Mouse (Mus musculus): ENCODE results near the gene Mrpl38. TPM values are rescaled to one million over a fixed set of nuclear protein-coding genes. Genes with fewer than 3 reads are reported as not detected.

Gene Mrpl38
- total RNA-seq, 2 experiments from 2014 or later = 49.6 to 89.1 TPM

Other genes starting within 250 kb of the Mrpl38 start
- 40.3 and 83.8 TPM in 2 replicates for gene Smim5, start 238.9 kb downstream of the Mrpl38 start, total RNA-seq (2014; fragmentation: Nextera tagmentation)
- gene Smim5, start 238.9 kb downstream of the Mrpl38 start, total RNA-seq (2017) = 24.6 and 29.4 TPM in 2 replicates
- 2.0 and 5.2 TPM in 2 replicates for gene Smim6, start 226.9 kb downstream of the Mrpl38 start, total RNA-seq (2014; fragmentation: Nextera tagmentation)
- not detected in 2 replicates for gene Smim6, start 226.9 kb downstream of the Mrpl38 start, total RNA-seq (2017)
- gene Sap30bp, start 205.6 kb downstream of the Mrpl38 start, total RNA-seq (2014; fragmentation: Nextera tagmentation) = 20.8 and 33.2 TPM in 2 replicates
- 251 and 314 TPM in 2 replicates for gene Sap30bp, start 205.6 kb downstream of the Mrpl38 start, total RNA-seq (2017)
- 19.7 and 22.7 TPM in 2 replicates for gene Recql5, start 205.4 kb downstream of the Mrpl38 start, total RNA-seq (2014; fragmentation: Nextera tagmentation)
- 17.0 and 21.0 TPM in 2 replicates for gene Recql5, start 205.4 kb downstream of the Mrpl38 start, total RNA-seq (2017)
- gene Itgb4, start 164.2 kb downstream of the Mrpl38 start, total RNA-seq (2014; fragmentation: Nextera tagmentation) = 0.07 and 0.37 TPM in 2 replicates
- gene Itgb4, start 164.2 kb downstream of the Mrpl38 start, total RNA-seq (2017) = 0.65 TPM in 1 of 2 replicates, not detected in the other
- gene Galk1, start 126.1 kb downstream of the Mrpl38 start, total RNA-seq (2014; fragmentation: Nextera tagmentation) = 31.7 and 35.1 TPM in 2 replicates
- gene Galk1, start 126.1 kb downstream of the Mrpl38 start, total RNA-seq (2017) = 29.7 and 39.5 TPM in 2 replicates
- gene H3f3b, start 110.9 kb downstream of the Mrpl38 start, total RNA-seq (2014; fragmentation: Nextera tagmentation) = 594 and 607 TPM in 2 replicates
- 709 and 905 TPM in 2 replicates for gene H3f3b, start 110.9 kb downstream of the Mrpl38 start, total RNA-seq (2017)
- gene Unk, start 108.5 kb downstream of the Mrpl38 start, total RNA-seq (2014; fragmentation: Nextera tagmentation) = 27.0 and 53.0 TPM in 2 replicates
- 11.0 and 12.0 TPM in 2 replicates for gene Unk, start 108.5 kb downstream of the Mrpl38 start, total RNA-seq (2017)
- gene Unc13d, start 60.9 kb downstream of the Mrpl38 start, total RNA-seq (2014; fragmentation: Nextera tagmentation) = 47.1 and 58.7 TPM in 2 replicates
- gene Unc13d, start 60.9 kb downstream of the Mrpl38 start, total RNA-seq (2017) = 24.8 and 36.3 TPM in 2 replicates
- 57.6 and 94.8 TPM in 2 replicates for gene Wbp2, start 51.9 kb downstream of the Mrpl38 start, total RNA-seq (2014; fragmentation: Nextera tagmentation)
- 21.2 and 23.9 TPM in 2 replicates for gene Wbp2, start 51.9 kb downstream of the Mrpl38 start, total RNA-seq (2017)
- gene Trim47, start 11.7 kb downstream of the Mrpl38 start, total RNA-seq (2014; fragmentation: Nextera tagmentation) = 8.7 and 12.2 TPM in 2 replicates
- gene Trim47, start 11.7 kb downstream of the Mrpl38 start, total RNA-seq (2017) = 2.3 and 6.5 TPM in 2 replicates
- gene Trim65, start 7.7 kb downstream of the Mrpl38 start, total RNA-seq (2014; fragmentation: Nextera tagmentation) = 17.4 and 20.5 TPM in 2 replicates
- 8.2 and 8.3 TPM in 2 replicates for gene Trim65, start 7.7 kb downstream of the Mrpl38 start, total RNA-seq (2017)
- gene Fbf1, start 29.3 kb upstream of the Mrpl38 start, total RNA-seq (2014; fragmentation: Nextera tagmentation) = 27.2 and 30.0 TPM in 2 replicates
- gene Fbf1, start 29.3 kb upstream of the Mrpl38 start, total RNA-seq (2017) = 21.6 and 32.0 TPM in 2 replicates
- gene Ten1, start 60.0 kb upstream of the Mrpl38 start, total RNA-seq (2014; fragmentation: Nextera tagmentation) = 82.7 and 85.5 TPM in 2 replicates
- gene Ten1, start 60.0 kb upstream of the Mrpl38 start, total RNA-seq (2017) = 28.1 and 28.8 TPM in 2 replicates
- gene Acox1, start 60.2 kb upstream of the Mrpl38 start, total RNA-seq (2014; fragmentation: Nextera tagmentation) = 18.2 and 21.3 TPM in 2 replicates
- gene Acox1, start 60.2 kb upstream of the Mrpl38 start, total RNA-seq (2017) = 19.9 and 27.1 TPM in 2 replicates
- 0.32 TPM in 1 of 2 replicates, not detected in the other for gene Evpl, start 99.2 kb upstream of the Mrpl38 start, total RNA-seq (2014; fragmentation: Nextera tagmentation)
- gene Evpl, start 99.2 kb upstream of the Mrpl38 start, total RNA-seq (2017) = 0.69 and 0.80 TPM in 2 replicates
- 68.2 and 80.6 TPM in 2 replicates for gene Srp68, start 135.3 kb upstream of the Mrpl38 start, total RNA-seq (2014; fragmentation: Nextera tagmentation)
- 43.9 and 64.9 TPM in 2 replicates for gene Srp68, start 135.3 kb upstream of the Mrpl38 start, total RNA-seq (2017)
- not detected in 2 replicates for gene Galr2, start 142.1 kb upstream of the Mrpl38 start, total RNA-seq (2014; fragmentation: Nextera tagmentation)
- not detected in 2 replicates for gene Galr2, start 142.1 kb upstream of the Mrpl38 start, total RNA-seq (2017)
- gene Exoc7, start 168.4 kb upstream of the Mrpl38 start, total RNA-seq (2014; fragmentation: Nextera tagmentation) = 52.5 and 57.0 TPM in 2 replicates
- gene Exoc7, start 168.4 kb upstream of the Mrpl38 start, total RNA-seq (2017) = 17.3 and 25.5 TPM in 2 replicates
- gene Foxj1, start 196.5 kb upstream of the Mrpl38 start, total RNA-seq (2014; fragmentation: Nextera tagmentation) = 0.26 TPM in 1 of 2 replicates, not detected in the other
- not detected in 2 replicates for gene Foxj1, start 196.5 kb upstream of the Mrpl38 start, total RNA-seq (2017)

Measured in megakaryocyte-erythroid progenitor cell, adult 5-6 weeks (primary cell).